Mouse (Mus musculus) heart, embryonic 16.5 days (tissue): ENCODE data around the gene Aspg. TPM values are rescaled to one million over a fixed set of nuclear protein-coding genes. Genes with fewer than 3 reads are reported as not detected.

Experiments
- ATAC-seq: fragments of 200-750 bp; cut with Nextera tagmentation; replicated peaks from 2 replicates; pipeline ENCODE4 v1.8.0; 2017; ENCODE audit warnings: moderate number of reproducible peaks; ENCODE audit not compliant: insufficient read depth, low FRiP score; ENCODE audit errors: extremely low read depth
- H3K27ac ChIP-seq: fragments of 300-500 bp; sonication (generic); 2 replicates; pipeline ENCODE4 v1.5.1; 2014; ENCODE audit warnings: mild to moderate bottlenecking, low read length, control low read depth, moderate library complexity
- H3K27me3 ChIP-seq: fragments of 300-500 bp; sonication (generic); 2 replicates; pipeline ENCODE4 v1.6.1; 2014; ENCODE audit warnings: low read length, mixed read lengths; ENCODE audit not compliant: control insufficient read depth, insufficient read depth
- H3K36me3 ChIP-seq: fragments of 300-500 bp; sonication (generic); 2 replicates; pipeline ENCODE4 v1.6.1; 2014; ENCODE audit not compliant: control insufficient read depth, insufficient read depth
- H3K4me1 ChIP-seq: fragments of 300-500 bp; sonication (generic); 2 replicates; pipeline ENCODE4 v1.6.1; 2014; ENCODE audit warnings: low read length, mixed read lengths; ENCODE audit not compliant: control insufficient read depth, insufficient read depth
- H3K4me2 ChIP-seq: fragments of 300-500 bp; sonication (generic); 2 replicates; pipeline ENCODE4 v1.6.1; 2014; ENCODE audit warnings: low read depth, mild to moderate bottlenecking, control low read depth, low read length
- H3K4me3 ChIP-seq: fragments of 300-500 bp; sonication (generic); 2 replicates; pipeline ENCODE4 v1.5.1; 2014; ENCODE audit warnings: mild to moderate bottlenecking, control low read depth, low read length
- H3K9ac ChIP-seq: fragments of 300-500 bp; sonication (generic); 2 replicates; pipeline ENCODE4 v1.6.1; 2014; ENCODE audit warnings: low read length, control low read depth
- H3K9me3 ChIP-seq: fragments of 300-500 bp; sonication (generic); replicated peaks from 2 replicates; pipeline ENCODE4 v1.6.1; 2016; ENCODE audit warnings: low read length; ENCODE audit not compliant: control insufficient read depth
- WGBS: fragments of 180-500 bp; shearing (Covaris S2); extraction: QIAGEN DNeasy Blood & Tissue Kit; methylation state at CpG from one replicate; pipeline ENCODE4 v1.1.7; 2014; 5-methylcytosine and 5-hydroxymethylcytosine counted together
- microRNA counts: library from miRNA; unstranded; fragments of <30 nt; microRNA quantifications from one replicate; lab custom pipeline; 2016
- microRNA-seq: library from miRNA; unstranded; fragments of <30 nt; microRNA quantifications from one replicate; pipeline ENCODE4, GENCODE M21; 2017
- polyA plus RNA-seq: library from polyadenylated mRNA; unstranded; fragments of >200 nt; fragmentation: Nextera tagmentation; extraction: Ambion mirVana; gene quantifications from 2 replicates; pipeline ENCODE4 v1.2.1, GENCODE M21; 2015

The Aspg gene
- polyA plus RNA-seq, 1 experiment from 2014 or later = 0.59 TPM

DNA sequence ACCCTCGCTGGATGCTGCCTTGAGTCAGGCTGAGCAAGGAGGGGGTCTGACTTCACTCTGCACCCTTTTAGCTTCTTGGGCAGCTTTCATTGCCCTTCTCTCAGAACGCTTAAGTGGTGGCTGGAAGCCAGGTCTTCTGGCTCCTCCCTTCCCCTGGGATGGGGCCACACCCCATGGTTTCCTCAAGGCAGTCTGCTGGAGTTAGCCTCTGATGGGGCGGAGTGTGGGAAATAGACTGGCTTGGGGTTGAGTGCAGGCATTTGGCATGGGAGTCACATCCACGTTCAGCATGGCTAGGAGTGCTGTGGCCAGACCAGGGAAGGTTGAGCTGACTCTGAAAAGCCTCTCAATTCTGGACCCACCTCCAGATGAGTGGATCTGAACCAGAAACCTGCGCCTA lies 62.8 kb downstream of the Aspg start:
- H3K27ac ChIP-seq = no peak overlapping the region
- no peak overlapping the region for H3K9ac ChIP-seq
- H3K4me2 ChIP-seq = no peak overlapping the region
- H3K4me1 ChIP-seq = peaks cover 17% of the 10 kb centered on the region
- H3K27me3 ChIP-seq = no peaks in the 10 kb centered on the region
- no peaks in the 10 kb centered on the region for H3K9me3 ChIP-seq
- peak; percentile 52; the same call in 1 of the 2 replicates for ATAC-seq
- H3K36me3 ChIP-seq = no peaks in the 10 kb centered on the region
- WGBS = 50% methylated on average over 5 of the region's 5 CpGs
- no peak overlapping the region for H3K4me3 ChIP-seq

DNA sequence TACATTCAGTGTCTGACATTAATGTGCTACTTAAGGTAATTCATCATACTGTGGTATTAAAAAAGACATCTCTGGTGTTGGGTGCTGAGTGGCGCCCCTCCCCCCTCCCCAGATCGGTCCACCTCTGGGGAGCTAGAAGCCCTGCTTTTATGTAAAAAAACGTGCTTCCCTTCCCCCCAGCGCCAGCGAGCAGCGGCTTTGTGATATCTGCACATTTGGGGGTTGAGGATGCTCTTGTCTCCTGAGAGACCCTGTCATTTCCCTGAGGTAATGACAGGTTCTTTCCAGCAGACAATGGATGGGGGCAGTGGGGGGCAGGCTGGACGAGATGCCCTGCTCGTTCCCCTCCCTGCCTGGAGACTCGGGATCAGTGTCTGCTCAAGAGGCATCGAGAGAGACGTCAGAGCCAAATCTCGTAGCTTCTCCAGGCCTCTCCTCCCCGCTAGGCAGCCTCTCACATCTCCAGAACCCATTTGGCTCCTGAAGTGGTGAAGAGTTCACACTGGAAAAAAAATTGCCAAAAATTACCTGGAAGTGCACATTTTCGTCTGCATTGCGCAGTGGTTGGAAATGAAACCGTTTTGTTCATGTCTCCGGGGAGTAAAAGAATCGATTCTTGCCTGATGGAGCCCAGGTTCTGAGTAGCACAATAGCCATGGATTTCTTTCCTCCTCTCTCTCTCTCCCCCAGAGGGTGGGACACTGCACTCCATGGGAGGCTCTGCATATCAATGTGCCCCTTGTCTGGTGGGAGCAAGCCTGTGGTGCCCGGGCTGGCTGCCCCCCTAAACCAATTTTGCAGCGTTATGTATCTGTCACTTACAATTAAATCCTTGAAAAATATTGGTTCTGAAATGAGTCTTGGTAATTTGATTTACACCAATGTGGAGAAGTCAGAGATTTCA lies 64.4 kb downstream of the Aspg start:
- Histone ChIP-seq H3K9me3 (no peaks in the 10 kb centered on the region), H3K27ac (no peak overlapping the region), H3K9ac (no peak overlapping the region), H3K36me3 (no peaks in the 10 kb centered on the region), H3K4me1 (peaks cover 11% of the 10 kb centered on the region), H3K4me3 (no peak overlapping the region), H3K4me2 (no peak overlapping the region), H3K27me3 (no peaks in the 10 kb centered on the region)
- no peak for ATAC-seq
- 45% methylated on average over 20 of the region's 20 CpGs for WGBS

DNA sequence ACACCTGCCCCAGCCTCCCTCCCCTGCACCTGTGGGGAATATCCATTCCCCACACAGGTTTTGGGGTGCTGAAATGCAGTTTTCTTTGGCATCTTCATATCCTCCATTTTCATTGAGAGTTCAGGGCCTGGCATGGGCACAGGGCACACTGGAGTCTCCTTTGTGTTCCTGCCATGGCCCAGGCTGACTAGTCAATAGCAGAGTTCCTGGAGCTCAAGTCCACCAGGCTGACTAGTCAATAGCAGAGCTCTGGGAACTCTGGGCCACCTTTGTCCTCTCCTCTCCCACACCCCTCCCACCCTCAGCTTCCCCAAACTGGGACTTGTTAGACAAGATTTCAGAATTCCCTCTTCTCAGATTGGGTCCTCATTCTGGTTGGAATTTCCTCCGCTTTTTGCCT lies 65.2 kb downstream of the Aspg start:
- Histone ChIP-seq H3K9me3 (no peaks in the 10 kb centered on the region), H3K27ac (no peak overlapping the region), H3K9ac (no peak overlapping the region), H3K4me3 (no peak overlapping the region), H3K27me3 (no peaks in the 10 kb centered on the region), H3K4me2 (no peak overlapping the region), H3K4me1 (peaks cover 11% of the 10 kb centered on the region), H3K36me3 (no peaks in the 10 kb centered on the region)
- 90% methylated on average over 1 of the region's 1 CpGs for WGBS
- no peak for ATAC-seq

GRCm38 (mm10) chr12:112172214-112172613 lies 65.7 kb downstream of the Aspg start:
- H3K4me2 ChIP-seq = no peak overlapping the region
- H3K4me3 ChIP-seq = no peak overlapping the region
- H3K27me3 ChIP-seq = no peaks in the 10 kb centered on the region
- 76% methylated on average over 8 of the region's 8 CpGs for WGBS
- no peak for ATAC-seq
- H3K36me3 ChIP-seq = no peaks in the 10 kb centered on the region
- H3K27ac ChIP-seq = no peak overlapping the region
- H3K9ac ChIP-seq = no peak overlapping the region
- peaks cover 9% of the 10 kb centered on the region for H3K4me1 ChIP-seq
- no peaks in the 10 kb centered on the region for H3K9me3 ChIP-seq

MicroRNAs encoded within 50 kb of the gene (microRNA counts, 519-probe panel; counts per million panel counts)
- 2,499 counts per million, percentile 59 among the panel's probes with 10 or more counts for microRNA mmu-miR-203 (lab: Ali Mortazavi, UCI)

Small RNA genes within 50 kb of the gene (microRNA-seq; reads per million reads assigned to microRNA genes)
- 749 reads per million, percentile 76 among the genes with 10 or more reads in this experiment for gene Mir203
- gene Mir3073a = not detected
- gene Mir3073b = not detected

Other genes with a start within 250 kb of the Aspg start
- gene Ppp1r13b, start 198.6 kb upstream of the Aspg start, polyA plus RNA-seq = 11.2 and 13.6 TPM in 2 replicates
- gene Atp5mpl, start 139.7 kb upstream of the Aspg start, polyA plus RNA-seq = 1,449 and 1,610 TPM in 2 replicates
- gene Tdrd9, start 135.1 kb upstream of the Aspg start, polyA plus RNA-seq = 0.16 and 0.19 TPM in 2 replicates
- gene Rd3l, start 125.4 kb upstream of the Aspg start, polyA plus RNA-seq = 0.41 and 0.84 TPM in 2 replicates
- gene Kif26a, start 39.5 kb downstream of the Aspg start, polyA plus RNA-seq = 2.1 and 2.8 TPM in 2 replicates